Mouse (Mus musculus) testis, adult 2 months (tissue): ENCODE measurements around the gene Gnao1. TPM values are rescaled to one million over a fixed set of nuclear protein-coding genes. Genes with fewer than 3 reads are reported as not detected.
A peak's percentile ranks its signal among the peaks of the same experiment; 100 is the strongest.

Experiments used
- H3K27ac ChIP-seq: fragments of 200-500 bp; 2 replicates; pipeline ENCODE4 v1.5.1; 2012; ENCODE audit warnings: low read depth, low read length; ENCODE audit not compliant: control insufficient read depth, insufficient read depth
- H3K27me3 ChIP-seq: fragments of 200-500 bp; 2 replicates; pipeline ENCODE4 v1.6.1; 2012; ENCODE audit warnings: mild to moderate bottlenecking, low read length, moderate library complexity; ENCODE audit not compliant: control insufficient read depth, insufficient read depth
- H3K36me3 ChIP-seq: fragments of 200-500 bp; 2 replicates; pipeline ENCODE4 v1.6.1; 2012; ENCODE audit warnings: mild to moderate bottlenecking, low read length; ENCODE audit not compliant: control insufficient read depth, insufficient read depth
- H3K4me1 ChIP-seq: fragments of 200-500 bp; 2 replicates; pipeline ENCODE4 v1.6.1; 2012; ENCODE audit warnings: low read length; ENCODE audit not compliant: control insufficient read depth, insufficient read depth
- H3K4me3 ChIP-seq: fragments of 200-500 bp; 2 replicates; pipeline ENCODE4 v1.5.1; 2012; ENCODE audit warnings: low read depth, mild to moderate bottlenecking, low read length, moderate library complexity, mixed read lengths; ENCODE audit not compliant: control insufficient read depth
- CTCF ChIP-seq: fragments of 200-500 bp; IDR thresholded peaks from 2 replicates; pipeline ENCODE4 v1.5.1; 2012; ENCODE audit warnings: low read depth, mild to moderate bottlenecking, inconsistent platforms, low read length, moderate library complexity; ENCODE audit not compliant: control insufficient read depth, insufficient read depth, insufficient replicate concordance
- POLR2A ChIP-seq: fragments of 200-500 bp; IDR thresholded peaks from 2 replicates; pipeline ENCODE4 v1.6.1; 2012; ENCODE audit warnings: low read depth, mild to moderate bottlenecking, inconsistent platforms, low read length, moderate library complexity; ENCODE audit not compliant: control insufficient read depth
- polyA plus RNA-seq: library from polyadenylated mRNA; depleted of rRNA; stranded (reverse); fragments of >200 nt; gene quantifications from 2 replicates; pipeline ENCODE4 v1.2.3, GENCODE M21; 2012; rRNA removed

Gnao1 gene
- polyA plus RNA-seq, 1 experiment: 27.0 TPM

DNA sequence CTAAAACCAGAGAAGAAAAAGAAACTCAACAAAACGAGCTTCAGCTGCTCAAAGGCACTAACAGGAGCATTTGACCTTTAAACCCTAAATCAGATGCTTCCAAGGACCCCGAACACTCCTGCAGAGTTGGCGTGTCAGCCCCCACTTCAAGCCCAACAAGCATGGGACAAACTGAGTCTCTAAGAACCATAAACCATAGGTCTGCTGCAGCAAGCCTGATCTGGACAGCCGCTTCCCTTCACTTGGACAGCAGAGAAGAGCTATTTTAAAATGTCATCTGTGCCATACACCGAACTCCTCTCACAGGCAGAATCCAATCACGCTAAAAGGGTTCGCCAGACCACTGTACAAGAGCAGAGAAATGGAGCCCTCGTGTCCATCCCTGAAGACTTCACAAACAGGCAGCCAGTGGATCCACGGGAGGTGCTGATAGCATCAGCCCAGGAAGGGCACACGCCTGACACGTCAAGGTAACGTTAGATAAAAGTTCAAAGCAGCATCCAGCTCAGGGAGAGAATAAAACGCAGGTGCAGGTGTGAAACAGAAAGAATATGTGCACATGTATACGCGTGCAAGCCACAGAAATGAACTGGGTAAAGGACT is 199.6 kb downstream of the Gnao1 start:
- no peak for TF ChIP-seq POLR2A
- no peak for TF ChIP-seq CTCF
- Histone ChIP-seq H3K36me3 (no peaks in the 10 kb centered on the region; the same call in 1 of the 2 replicates), H3K4me3 (peak overlapping the region; percentile 83), H3K27ac (no peak overlapping the region; the same call in 1 of the 2 replicates), H3K27me3 (no peaks in the 10 kb centered on the region), H3K4me1 (peaks cover 10% of the 10 kb centered on the region)

DNA sequence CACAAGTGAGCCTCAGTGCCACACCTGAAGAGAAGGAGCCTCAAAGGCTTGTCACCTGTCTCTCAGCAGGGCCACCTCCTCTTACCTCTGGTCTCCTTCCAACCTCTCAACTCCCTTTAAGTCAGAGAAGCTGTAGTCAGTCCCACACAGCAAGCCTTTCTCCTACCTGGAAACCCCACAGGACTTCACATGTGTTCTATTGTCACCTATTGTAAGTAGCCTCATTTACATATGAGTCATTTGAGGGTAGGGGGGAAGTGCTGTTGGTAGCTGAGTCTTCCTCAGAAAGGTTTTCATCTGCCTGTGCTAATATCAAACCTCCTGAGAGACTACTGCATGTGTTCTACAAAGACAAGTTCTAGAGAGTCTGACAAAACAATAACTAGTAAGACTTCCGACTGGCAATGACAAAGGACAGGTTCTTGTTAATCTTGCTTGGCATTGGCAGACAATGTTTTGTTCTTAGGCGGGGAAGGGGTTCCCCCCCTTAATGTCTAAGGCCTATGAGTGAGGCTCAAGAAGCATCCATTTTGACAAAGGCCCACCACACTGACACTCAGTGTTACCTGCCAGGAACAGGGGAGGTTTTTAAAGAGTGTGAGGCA is 200.4 kb downstream of the Gnao1 start:
- H3K27me3 ChIP-seq: no peaks in the 10 kb centered on the region
- peaks cover 10% of the 10 kb centered on the region for H3K4me1 ChIP-seq
- H3K4me3 ChIP-seq: peak overlapping the region; percentile 83
- peak overlapping the region; percentile 77 for H3K27ac ChIP-seq
- TF ChIP-seq CTCF (no peak), POLR2A (no peak)
- no peaks in the 10 kb centered on the region; the same call in 1 of the 2 replicates for H3K36me3 ChIP-seq

DNA sequence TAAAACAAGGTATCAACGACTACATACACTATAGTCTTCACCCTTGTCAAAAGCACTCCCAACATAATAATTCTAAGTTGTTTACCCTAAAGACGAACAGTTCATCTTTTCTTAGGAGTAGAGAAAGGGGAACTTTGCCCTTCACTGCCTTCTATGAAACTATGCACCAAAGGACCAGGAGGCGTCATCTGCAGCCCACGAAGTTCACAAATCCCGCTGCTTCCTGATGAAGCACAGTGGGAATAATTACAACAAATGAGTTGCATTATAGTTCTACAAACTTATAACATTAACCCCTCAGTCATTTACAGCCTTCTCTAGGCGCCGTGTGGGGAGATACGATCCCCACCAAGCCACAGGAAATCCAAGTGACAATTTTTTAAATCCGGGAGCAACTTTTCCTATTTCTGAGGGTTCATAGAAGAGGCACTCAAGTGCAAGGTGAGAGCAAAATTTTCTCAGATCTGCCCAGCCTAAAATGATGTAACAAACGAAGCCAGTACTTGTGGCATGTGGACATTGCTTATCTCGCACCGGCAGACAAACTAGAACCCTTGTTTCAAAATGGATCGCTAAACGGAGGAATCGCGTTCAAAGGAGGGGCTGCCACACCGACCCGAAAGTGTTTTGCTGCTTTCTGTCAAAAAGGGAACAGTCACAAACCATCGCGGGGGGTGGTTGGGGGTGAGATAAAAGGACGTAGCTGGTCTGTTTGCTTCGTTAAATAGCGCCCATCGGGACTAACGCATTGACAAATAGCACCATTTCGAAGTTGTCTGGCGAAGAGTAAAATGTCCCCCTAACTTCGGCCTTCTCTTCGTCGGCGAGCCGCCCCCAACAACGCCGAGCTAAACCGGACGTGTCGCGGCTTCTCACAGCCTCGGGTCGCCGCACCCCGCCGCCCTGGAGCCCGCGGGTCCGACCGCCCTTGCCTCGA is 201.6 kb downstream of the Gnao1 start:
- H3K27me3 ChIP-seq: no peaks in the 10 kb centered on the region
- H3K4me1 ChIP-seq: peaks cover 10% of the 10 kb centered on the region
- no peak for TF ChIP-seq CTCF
- 0 out of 2 replicates have a peak, but pooled peaks have one; percentile 3 for TF ChIP-seq POLR2A
- no peaks in the 10 kb centered on the region; the same call in 1 of the 2 replicates for H3K36me3 ChIP-seq
- peak overlapping the region; percentile 92 for H3K4me3 ChIP-seq
- H3K27ac ChIP-seq: peak overlapping the region; percentile 95

DNA sequence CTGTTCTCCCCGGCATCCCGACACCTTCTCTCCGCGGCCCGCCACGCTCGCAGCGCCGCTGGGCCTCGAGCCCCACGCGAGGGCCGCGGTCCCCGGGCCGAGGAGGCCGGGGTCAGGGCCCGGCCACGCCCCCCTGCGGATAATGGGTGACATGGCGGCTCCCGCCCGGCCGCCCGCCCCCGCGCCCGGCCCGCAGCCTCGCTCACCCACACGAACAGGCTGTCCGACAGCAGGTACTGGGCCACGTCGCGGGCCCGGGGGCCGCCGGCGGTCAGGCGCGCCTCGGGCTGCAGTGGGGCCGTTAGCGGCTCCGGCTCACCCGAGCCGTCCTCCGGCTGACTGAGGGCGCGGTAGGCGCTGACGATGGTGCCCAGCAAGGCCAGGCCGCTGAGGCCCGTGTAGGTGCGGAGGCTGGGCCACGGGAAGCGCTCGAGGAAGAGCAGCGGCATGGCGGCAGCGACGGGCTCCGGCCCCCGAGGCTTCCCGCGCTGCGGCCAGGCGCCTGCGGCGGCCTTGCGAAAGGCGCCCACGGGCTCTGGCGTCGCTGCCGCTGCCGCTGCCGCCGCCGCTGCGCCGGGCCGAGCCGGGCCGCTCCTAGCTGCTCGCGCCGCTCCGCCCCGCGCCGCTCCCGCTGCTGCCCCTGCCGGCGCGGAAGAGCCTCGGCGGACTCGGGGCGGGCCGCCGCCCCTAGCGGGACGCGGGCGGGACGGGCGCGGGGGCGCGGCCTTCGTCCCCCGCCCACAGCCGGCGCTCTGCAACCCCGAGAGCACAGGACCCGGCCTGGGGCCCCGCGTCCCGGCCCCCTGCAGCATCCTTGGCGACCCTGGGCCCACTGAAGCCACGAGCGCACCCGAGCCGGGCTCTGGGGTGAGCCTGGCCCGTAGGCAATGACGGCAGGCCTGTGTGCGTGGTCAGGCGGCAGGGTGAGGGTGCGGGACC is 202.5 kb downstream of the Gnao1 start, which contains the start of gene Amfr:
Amfr (minus strand) TSS at position 830 of the 939 bp plus-strand sequence.
- Histone ChIP-seq H3K4me1 (peaks cover 10% of the 10 kb centered on the region), H3K36me3 (no peaks in the 10 kb centered on the region; the same call in 1 of the 2 replicates), H3K4me3 (peak within 1 kb of the TSS; percentile 92), H3K27ac (peak within 1 kb of the TSS; percentile 95), H3K27me3 (no peaks in the 10 kb centered on the region)
- TF ChIP-seq CTCF (no peak), POLR2A (peak; percentile 61)

DNA sequence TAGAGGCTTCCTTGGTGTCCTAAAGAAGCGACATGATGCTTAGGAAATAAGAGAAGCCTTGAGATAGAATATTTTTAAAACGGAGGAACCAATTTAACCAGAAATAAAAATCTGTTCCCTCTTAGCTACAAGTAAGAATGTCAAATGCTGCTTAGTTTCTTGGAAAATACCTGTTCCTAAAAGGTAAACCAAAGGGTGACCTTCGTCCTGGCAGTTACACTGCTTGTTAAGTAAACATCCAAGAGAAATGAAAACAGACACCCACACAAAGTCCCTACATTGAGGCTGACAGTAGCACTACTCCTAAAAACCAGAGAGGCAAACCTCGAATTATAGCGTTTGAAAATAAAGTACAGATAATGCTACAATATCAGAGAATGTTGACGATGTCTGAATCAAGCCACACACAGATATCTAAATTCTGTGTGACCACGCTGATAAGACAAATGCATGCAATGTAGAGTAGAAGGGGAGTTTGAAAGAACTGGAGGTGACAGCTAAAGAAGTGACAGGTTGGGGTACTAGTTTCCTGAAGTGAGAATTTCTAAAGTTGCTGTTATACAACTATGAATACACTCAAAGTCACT is 203.4 kb downstream of the Gnao1 start:
- TF ChIP-seq CTCF (no peak), POLR2A (no peak)
- H3K27ac ChIP-seq: peak overlapping the region; percentile 95

More for the DNA sequence above, 203.4 kb downstream of the Gnao1 start:
- H3K4me1 ChIP-seq: peaks cover 10% of the 10 kb centered on the region
- peak overlapping the region; percentile 92 for H3K4me3 ChIP-seq
- H3K36me3 ChIP-seq: no peaks in the 10 kb centered on the region; the same call in 1 of the 2 replicates
- no peaks in the 10 kb centered on the region for H3K27me3 ChIP-seq

Other genes starting within 250 kb of the Gnao1 start
- 78.7 and 82.2 TPM in 2 replicates for gene Amfr, start 202.9 kb downstream of the Gnao1 start, polyA plus RNA-seq
- 35.1 and 53.0 TPM in 2 replicates for gene Nudt21, start 227.1 kb downstream of the Gnao1 start, polyA plus RNA-seq
- 5.3 and 8.3 TPM in 2 replicates for gene Ogfod1, start 227.2 kb downstream of the Gnao1 start, polyA plus RNA-seq